8 mouse cellular contexts compared by ENCODE assay signal in the genomic region with DNA sequence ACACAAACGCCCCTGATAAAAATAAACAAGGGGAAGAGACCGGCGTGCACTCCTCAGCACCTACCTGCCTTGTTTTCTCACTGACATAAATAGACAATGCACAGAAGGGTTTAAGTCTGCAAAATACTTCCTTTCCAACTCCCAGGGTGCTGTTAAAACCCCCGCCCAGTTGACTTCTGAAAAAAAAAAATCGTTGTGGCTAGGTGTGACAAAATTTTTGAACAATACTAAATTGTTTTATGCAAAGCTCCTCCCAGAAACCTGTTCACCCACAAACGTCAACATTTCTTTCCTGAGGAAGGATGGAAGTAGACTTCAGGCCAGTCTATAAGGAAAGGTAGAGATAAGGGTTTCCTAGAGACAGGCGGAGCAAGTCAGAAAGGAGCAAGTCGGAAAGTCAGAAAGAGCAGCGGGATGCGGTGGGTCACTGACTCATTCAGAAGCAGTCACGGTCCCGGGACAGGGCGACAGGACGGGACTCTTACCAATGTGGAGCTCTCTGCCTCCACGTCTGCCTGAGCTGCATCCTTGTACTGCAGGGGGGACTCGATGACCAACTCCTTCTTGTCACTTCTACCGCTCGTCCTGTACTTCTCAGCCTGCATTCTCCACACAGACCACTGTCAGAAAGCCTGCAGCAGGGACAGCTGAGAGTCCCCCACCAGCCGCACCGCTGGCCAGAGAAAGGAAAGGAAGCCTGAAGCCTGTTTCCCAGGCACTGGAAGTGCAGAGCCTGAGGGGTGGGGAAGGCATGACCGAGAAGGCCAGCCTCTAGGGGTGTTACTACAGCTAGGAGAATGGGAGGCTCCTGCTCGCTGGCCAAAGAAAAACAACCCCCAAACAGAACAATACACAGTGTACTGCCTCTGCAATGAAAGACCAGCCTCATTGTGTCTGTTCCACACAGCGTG.
A peak's percentile ranks its signal among the peaks of the same experiment; 100 is the strongest.
DNase-seq lines count a peak whose midpoint lies in the region; ATAC-seq lines count a peak whose summit lies in the region.

No protein-coding gene starts in this region.

- peaks cover 30% of the 10 kb centered on the region for H3K4me1 ChIP-seq in intestine, embryonic 14.5 days (replicated peaks; ENCODE audit: control insufficient read depth, insufficient read depth, low read length)
- peaks cover 12% of the 10 kb centered on the region for H3K4me1 ChIP-seq in megakaryocyte, embryonic 14.5 days

- peak; percentile 47 for DNase-seq in NIH3T3 (ENCODE audit: low read depth)
- peak; percentile 62 for DNase-seq in embryo, embryonic 10 days (ENCODE audit: low spot score)
- peak; percentile 37 to 74 for DNase-seq in gastrocnemius, postnatal 4 days (ENCODE audit: low spot score in 2 of 2)
- peak; percentile 71 for DNase-seq in intestine, embryonic 14.5 days (ENCODE audit: low spot score)
- DNase-seq in left cerebral cortex, postnatal 14 days (ENCODE audit: low spot score in 2 of 2): peak; percentile 22 to 33
- peak; percentile 6 for DNase-seq in splenic B cell, adult 2 months (ENCODE audit: low read depth, low spot score)
- no peak for DNase-seq in thymus, postnatal 36 days

- peak overlapping the region; percentile 11 for H3K9ac ChIP-seq in intestine, embryonic 14.5 days (ENCODE audit: low read length)

- H3K4me3 ChIP-seq in intestine, embryonic 14.5 days (ENCODE audit: low read depth, low read length): peak overlapping the region; percentile 28
- peak overlapping the region; percentile 68 for H3K4me3 ChIP-seq in megakaryocyte, embryonic 14.5 days (replicated peaks)

- peak overlapping the region; percentile 53 for H3K4me2 ChIP-seq in intestine, embryonic 14.5 days (ENCODE audit: low read length)

- H3K27me3 ChIP-seq in intestine, embryonic 14.5 days (replicated peaks; ENCODE audit: control insufficient read depth, insufficient read depth, low read length): no peaks in the 10 kb centered on the region
- H3K27me3 ChIP-seq in megakaryocyte, embryonic 14.5 days (replicated peaks): peaks cover 57% of the 10 kb centered on the region
- no peaks in the 10 kb centered on the region for H3K27me3 ChIP-seq in splenic B cell, adult 2 months (ENCODE audit: control insufficient read depth, insufficient read depth, low read length, poor library complexity, severe bottlenecking)

- ATAC-seq in intestine, embryonic 14.5 days (replicated peaks; ENCODE audit: low FRiP score, low TSS enrichment, low read depth): peak; percentile 56

- H3K9me3 ChIP-seq in intestine, embryonic 14.5 days (ENCODE audit: control insufficient read depth, low read length): no peaks in the 10 kb centered on the region
- no peaks in the 10 kb centered on the region for H3K9me3 ChIP-seq in megakaryocyte, embryonic 14.5 days

- 5% methylated on average over 23 of the region's 23 CpGs for WGBS in intestine, embryonic 14.5 days

- H3K27ac ChIP-seq in intestine, embryonic 14.5 days (ENCODE audit: low read depth): peak overlapping the region; percentile 66

- H3K36me3 ChIP-seq in intestine, embryonic 14.5 days (ENCODE audit: control insufficient read depth, insufficient read depth, low read length): no peaks in the 10 kb centered on the region
- no peaks in the 10 kb centered on the region for H3K36me3 ChIP-seq in megakaryocyte, embryonic 14.5 days (replicated peaks; ENCODE audit: low read length)
- H3K36me3 ChIP-seq in splenic B cell, adult 2 months (ENCODE audit: control insufficient read depth, insufficient read depth, low read length, poor library complexity, severe bottlenecking): no peaks in the 10 kb centered on the region

- intact Hi-C loops in left cerebral cortex, postnatal 14 days (cut with DNase I): loop anchor here (5.0 kb wide), 1 partner anchor 36 kb away; no protein-coding TSS in a partner anchor

Comparison
In these comparisons a context has a peak if more than half of its experiments do, and no peak if none do; other contexts are left out.
1. DNase-seq: peak in NIH3T3 (single experiment), embryo, embryonic 10 days (single experiment), gastrocnemius, postnatal 4 days (2 of 2), intestine, embryonic 14.5 days (single experiment), left cerebral cortex, postnatal 14 days (2 of 2) and splenic B cell, adult 2 months (single experiment); none in thymus, postnatal 36 days (0 of 2).